Mouse (Mus musculus) monocyte, adult 2 months (primary cell): ENCODE measurements around the gene Gm4858.
"Not testable (repeated sequence)": the region's sequence is repeated elsewhere in the genome, so short reads cannot be mapped to it uniquely, and the experiment has no call there.

Experiments
- DNase-seq, 2 experiments: peaks; one replicate each; pipeline ENCODE4 v3.0.0; 2022; ENCODE audit warnings: low spot score in 2 of 2, low read depth in 1 of 2

Gene Gm4858

DNA sequence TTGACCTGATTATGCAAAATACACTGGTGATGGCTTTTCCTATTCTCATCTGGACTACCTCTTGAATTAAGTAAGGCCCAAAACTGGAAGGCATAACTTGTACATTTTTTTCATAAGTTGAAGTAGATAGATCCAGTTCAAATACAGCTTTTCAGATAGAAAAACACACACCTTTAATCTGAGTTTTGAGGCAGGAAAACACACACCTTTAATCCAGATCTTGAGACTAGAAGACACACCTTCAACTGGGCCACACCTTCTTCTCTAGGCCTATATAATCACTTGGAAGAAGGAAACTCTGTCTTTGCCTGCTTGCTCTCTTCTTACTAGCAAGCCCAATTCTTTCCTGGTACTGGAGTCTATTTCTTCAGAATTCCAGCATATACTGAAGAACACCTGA is at the start of gene Gm4858:
TSS of gene Gm4858 (plus strand) at position 301 of the 400 bp plus-strand sequence.
- not testable (repeated sequence) for DNase-seq

GRCm38 (mm10) chr3:93018960-93019359 is 49.7 kb upstream of the Gm4858 start, which contains the start of gene Lce1m:
Gene Lce1m, minus strand, starts transcription at chr3:93019060.
- no peak for DNase-seq

GRCm38 (mm10) chr3:93021171-93021570 is 47.5 kb upstream of the Gm4858 start:
- DNase-seq = no peak

GRCm38 (mm10) chr3:93023411-93024184 is 45.0 kb upstream of the Gm4858 start:
- DNase-seq = no peak

DNA sequence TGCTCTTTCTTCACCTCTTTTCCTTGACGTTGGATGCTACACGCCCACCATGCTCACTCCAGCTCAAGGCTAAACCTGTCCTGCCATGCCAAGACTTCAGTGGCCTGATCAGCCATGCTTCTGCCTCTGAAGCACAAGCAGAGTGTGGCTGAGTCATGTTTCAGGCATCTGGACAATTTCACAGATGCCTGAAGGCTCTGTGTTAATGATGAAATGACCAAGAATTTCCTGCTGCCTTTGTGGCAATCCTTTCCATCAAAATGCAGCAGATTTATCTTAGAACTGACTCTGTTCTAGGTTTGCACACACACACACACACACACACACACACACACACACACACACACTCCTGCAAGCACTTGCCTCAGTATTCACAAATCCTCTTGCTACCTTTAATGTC is 43.1 kb upstream of the Gm4858 start:
- no peak for DNase-seq

DNA sequence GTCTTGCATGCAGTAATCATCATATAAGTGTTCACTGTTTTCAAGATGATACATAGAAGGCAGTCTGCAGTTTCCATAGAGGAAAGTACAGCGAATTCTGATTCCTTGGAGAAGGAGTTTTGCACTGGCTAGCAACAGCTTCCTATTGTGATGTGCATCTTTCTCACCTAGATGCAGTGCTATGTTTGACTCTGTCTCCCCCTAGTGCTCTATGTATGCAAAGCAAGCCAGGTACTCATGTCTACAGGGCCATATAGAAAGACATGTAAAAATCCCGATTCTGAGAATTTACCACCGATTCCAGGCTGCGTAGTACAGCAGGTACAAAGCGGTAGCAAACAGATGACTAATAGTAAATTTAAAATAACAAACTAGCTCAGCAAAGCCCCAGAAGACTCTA is 37.2 kb upstream of the Gm4858 start:
- DNase-seq = no peak

- no peak for DNase-seq
These were observed 18.4 kb upstream of the Gm4858 start for GRCm38 (mm10) chr3:93050182-93050581.

- no peak for DNase-seq
These were observed 15.7 kb upstream of the Gm4858 start for GRCm38 (mm10) chr3:93052826-93053474.

DNA sequence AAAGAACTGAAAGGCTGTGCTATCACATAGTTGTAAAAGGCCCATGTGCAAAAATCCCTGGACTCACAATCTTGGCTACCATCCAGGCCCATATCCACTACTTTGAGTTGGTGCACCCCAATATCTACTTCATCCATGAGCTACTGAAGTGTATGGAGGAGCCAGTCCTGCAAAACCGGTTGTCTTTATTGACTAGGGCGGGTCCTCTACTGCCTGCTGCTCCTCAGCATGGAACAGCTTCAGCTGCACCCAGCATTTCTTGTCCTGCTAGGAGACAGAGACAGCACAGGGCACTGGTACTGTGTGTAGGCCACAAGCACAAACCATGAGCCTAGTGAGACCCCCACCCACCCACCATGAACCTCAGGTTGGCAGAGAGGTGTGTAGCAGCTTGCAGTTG is 18.0 kb downstream of the Gm4858 start:
- no peak for DNase-seq

DNA sequence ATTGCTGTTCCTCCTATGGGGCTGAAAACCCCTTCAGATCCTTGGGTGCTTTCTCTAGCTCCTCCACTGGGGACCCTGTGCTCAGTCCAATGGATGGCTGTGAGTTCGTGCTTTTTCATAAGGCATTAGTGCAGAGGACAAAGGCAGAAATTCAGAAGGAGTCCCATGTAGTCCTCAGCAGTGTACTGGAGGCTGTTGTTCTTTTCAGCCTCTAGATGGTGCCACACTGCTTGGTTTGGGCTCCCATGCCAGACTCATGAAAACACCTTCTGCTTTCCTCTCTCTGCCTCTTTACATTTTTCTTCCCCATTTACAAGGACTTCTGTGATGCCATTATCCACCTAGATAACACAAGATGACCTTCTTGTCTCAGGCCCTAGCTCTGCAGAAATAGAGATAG is 25.0 kb downstream of the Gm4858 start:
- not testable (repeated sequence) for DNase-seq

DNA sequence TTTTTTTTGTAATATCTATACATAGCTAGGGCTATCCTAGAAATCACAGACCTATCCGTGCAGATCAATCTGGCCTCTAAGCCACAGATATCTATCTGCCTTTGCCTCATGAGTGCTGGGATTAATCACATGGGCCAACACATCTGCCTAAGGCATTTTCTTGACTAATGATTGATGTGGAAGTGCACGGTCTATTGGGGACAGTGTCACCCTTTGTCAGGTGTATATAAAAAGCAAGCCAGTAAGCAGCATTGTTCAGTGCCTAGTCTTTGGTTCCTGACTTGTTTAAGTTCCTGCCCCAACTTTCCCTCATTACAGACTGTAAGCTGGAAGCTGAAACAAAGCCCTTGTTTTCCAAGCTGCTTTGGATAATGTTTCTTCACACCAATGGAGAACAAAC is 27.8 kb downstream of the Gm4858 start:
- no peak for DNase-seq

DNA sequence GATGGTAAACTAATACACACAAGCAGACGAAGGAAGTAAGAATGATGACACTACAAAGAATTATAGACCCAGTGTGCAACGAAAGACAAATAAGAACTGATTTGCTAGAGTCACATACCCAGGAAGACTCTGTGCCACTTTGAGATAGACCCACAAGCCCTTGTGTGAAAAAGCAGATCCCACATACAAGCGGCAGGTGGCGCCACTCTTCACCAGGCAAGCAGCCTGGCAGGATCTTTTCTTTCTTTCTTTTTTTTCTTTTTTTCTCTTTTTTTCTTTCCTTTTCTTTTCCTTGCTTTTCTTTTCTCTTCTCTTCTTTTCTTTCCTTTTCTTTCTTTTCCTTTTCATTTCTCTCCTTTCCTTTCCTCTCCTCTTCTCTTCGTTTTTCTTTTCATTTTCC is 43.0 kb downstream of the Gm4858 start:
- DNase-seq = no peak

DNA sequence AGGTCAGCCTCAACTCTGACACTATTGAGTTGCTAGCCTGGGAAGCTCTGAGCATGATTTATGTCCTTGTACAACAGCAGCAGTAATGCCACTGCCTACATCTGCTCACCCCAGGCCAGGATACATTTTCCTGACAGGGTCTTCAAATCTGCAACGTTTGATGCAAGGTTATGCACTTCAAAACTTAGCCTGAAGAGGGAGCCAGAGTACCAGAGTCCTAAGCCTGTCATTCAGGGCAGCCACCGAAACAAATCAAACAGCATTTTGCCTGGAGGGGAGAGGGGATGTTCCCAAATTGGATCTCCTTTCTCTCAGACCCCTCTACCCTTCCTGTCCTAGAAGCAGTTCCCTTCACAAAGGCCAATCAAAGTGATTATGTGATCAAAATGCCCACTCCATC is 45.9 kb downstream of the Gm4858 start:
- DNase-seq = no peak

DNA sequence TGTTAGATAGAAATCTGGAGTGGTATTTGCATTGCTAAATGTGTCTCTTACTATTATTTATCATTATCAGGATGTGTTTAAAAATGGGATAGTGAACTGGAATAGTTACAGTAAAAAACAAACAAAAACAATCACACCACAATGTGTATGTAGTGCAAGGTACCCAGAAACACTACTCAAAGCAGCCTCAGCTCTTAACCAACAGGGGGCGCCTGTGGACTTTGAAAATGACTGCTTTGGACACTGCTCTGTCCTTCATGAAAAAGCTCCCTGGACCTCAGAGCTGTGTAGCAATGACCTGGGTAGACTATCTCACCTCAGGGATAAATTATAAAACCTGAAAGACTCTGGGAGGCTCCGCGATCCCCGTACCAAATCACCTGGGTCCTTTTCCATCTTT is 50.5 kb downstream of the Gm4858 start:
- no peak for DNase-seq
